Mouse (Mus musculus) embryo, embryonic 10.5 days (tissue): ENCODE results near the gene Ankrd44.

Experiments
- DNase-seq: peaks from one replicate; pipeline ENCODE4 v3.0.0-alpha.2; 2015; ENCODE audit warnings: low spot score

Gene Ankrd44

GRCm38 (mm10) chr1:54706621-54707020, 219.6 kb downstream of the Ankrd44 start:
- peak; percentile 35 for DNase-seq

- peak; percentile 37 for DNase-seq
These were observed 222.7 kb downstream of the Ankrd44 start for GRCm38 (mm10) chr1:54703466-54703865.

GRCm38 (mm10) chr1:54702918-54703317, 223.3 kb downstream of the Ankrd44 start:
- DNase-seq = no peak

- no peak for DNase-seq
These were observed 230.8 kb downstream of the Ankrd44 start for GRCm38 (mm10) chr1:54695396-54695795.

- DNase-seq = no peak
These were observed 234.4 kb downstream of the Ankrd44 start for GRCm38 (mm10) chr1:54691824-54692223.

GRCm38 (mm10) chr1:54690291-54690965, 235.8 kb downstream of the Ankrd44 start:
- no peak for DNase-seq

- no peak for DNase-seq
These were observed 237.7 kb downstream of the Ankrd44 start for GRCm38 (mm10) chr1:54688441-54688840.

- DNase-seq = no peak
These were observed 241.9 kb downstream of the Ankrd44 start for GRCm38 (mm10) chr1:54684316-54684715.

GRCm38 (mm10) chr1:54679556-54679955, 246.6 kb downstream of the Ankrd44 start:
- DNase-seq = no peak

GRCm38 (mm10) chr1:54678037-54678436, 248.2 kb downstream of the Ankrd44 start:
- no peak for DNase-seq

- no peak for DNase-seq
These were observed 250.7 kb downstream of the Ankrd44 start for GRCm38 (mm10) chr1:54675478-54675877.

GRCm38 (mm10) chr1:54667991-54668390, 258.2 kb downstream of the Ankrd44 start:
- no peak for DNase-seq

GRCm38 (mm10) chr1:54665582-54666405, 260.4 kb downstream of the Ankrd44 start:
- peak; percentile 82 for DNase-seq

- no peak for DNase-seq
These were observed 261.1 kb downstream of the Ankrd44 start for GRCm38 (mm10) chr1:54665095-54665494.

- DNase-seq = no peak
These were observed 265.5 kb downstream of the Ankrd44 start for GRCm38 (mm10) chr1:54660674-54661073.

GRCm38 (mm10) chr1:54658558-54658957, 267.6 kb downstream of the Ankrd44 start:
- DNase-seq = no peak

GRCm38 (mm10) chr1:54648237-54648636, 277.9 kb downstream of the Ankrd44 start:
- DNase-seq = no peak

- no peak for DNase-seq
These were observed 278.8 kb downstream of the Ankrd44 start for GRCm38 (mm10) chr1:54647335-54647745.

GRCm38 (mm10) chr1:54640184-54640795, 285.9 kb downstream of the Ankrd44 start:
- peak; percentile 31 for DNase-seq

GRCm38 (mm10) chr1:54639506-54640078, 286.6 kb downstream of the Ankrd44 start:
- DNase-seq = peak; percentile 2

- no peak for DNase-seq
These were observed 287.1 kb downstream of the Ankrd44 start for GRCm38 (mm10) chr1:54639076-54639475.

- no peak for DNase-seq
These were observed 288.8 kb downstream of the Ankrd44 start for GRCm38 (mm10) chr1:54637340-54637739.
